Mouse (Mus musculus): ENCODE results near the gene Me3. TPM values are rescaled to one million over a fixed set of nuclear protein-coding genes. Genes with fewer than 3 reads are reported as not detected.

Me3 gene
- polyA plus RNA-seq (2012; ENCODE audit: insufficient read depth, insufficient read length, low replicate concordance, missing spikeins), result not detected in 2 replicates

- WGBS, result 3% methylated on average over 49 of the region's 49 CpGs
- Histone ChIP-seq H3K27ac (ENCODE audit: insufficient read depth, low read depth, low read length) (peak within 1 kb of the TSS; percentile 97), H3K4me1 (ENCODE audit: control insufficient read depth, insufficient read depth, low read length) (peaks cover 11% of the 10 kb centered on the region), H3K4me3 (ENCODE audit: insufficient read depth, low read depth, low read length) (peak within 1 kb of the TSS; percentile 67)
- 0 out of 2 replicates have a peak, but pooled peaks have one; percentile 28 for TF ChIP-seq POLR2A (IDR thresholded peaks at IDR 0.05; ENCODE audit: insufficient read depth, low read depth, low read length)
- no peak for TF ChIP-seq CTCF (IDR thresholded peaks at IDR 0.05; ENCODE audit: insufficient read depth, low read depth, low read length)
These were observed at the start of gene Me3 for GRCm38 (mm10) chr7:89632342-89633251. TSS of gene Me3 (plus strand) at chr7:89632392.

- no peak overlapping the region for H3K27ac ChIP-seq (ENCODE audit: insufficient read depth, low read depth, low read length)
- no peaks in the 10 kb centered on the region for H3K4me1 ChIP-seq (ENCODE audit: control insufficient read depth, insufficient read depth, low read length)
- H3K4me3 ChIP-seq (ENCODE audit: insufficient read depth, low read depth, low read length), result no peak overlapping the region
- WGBS, result 68% methylated on average over 5 of the region's 5 CpGs
- TF ChIP-seq POLR2A (IDR thresholded peaks at IDR 0.05; ENCODE audit: insufficient read depth, low read depth, low read length) (no peak), CTCF (IDR thresholded peaks at IDR 0.05; ENCODE audit: insufficient read depth, low read depth, low read length) (no peak)
These were observed 42.2 kb upstream of the Me3 start for GRCm38 (mm10) chr7:89590039-89590438.

- H3K4me3 ChIP-seq (ENCODE audit: insufficient read depth, low read depth, low read length), result no peak overlapping the region
- WGBS, result 78% methylated on average over 3 of the region's 3 CpGs
- no peaks in the 10 kb centered on the region for H3K4me1 ChIP-seq (ENCODE audit: control insufficient read depth, insufficient read depth, low read length)
- H3K27ac ChIP-seq (ENCODE audit: insufficient read depth, low read depth, low read length), result no peak overlapping the region
- TF ChIP-seq CTCF (IDR thresholded peaks at IDR 0.05; ENCODE audit: insufficient read depth, low read depth, low read length) (no peak), POLR2A (IDR thresholded peaks at IDR 0.05; ENCODE audit: insufficient read depth, low read depth, low read length) (no peak)
These were observed 41.5 kb upstream of the Me3 start for GRCm38 (mm10) chr7:89590542-89591251.

GRCm38 (mm10) chr7:89595813-89596212 is 36.4 kb upstream of the Me3 start:
- no peak overlapping the region for H3K4me3 ChIP-seq (ENCODE audit: insufficient read depth, low read depth, low read length)
- no peaks in the 10 kb centered on the region for H3K4me1 ChIP-seq (ENCODE audit: control insufficient read depth, insufficient read depth, low read length)
- TF ChIP-seq CTCF (IDR thresholded peaks at IDR 0.05; ENCODE audit: insufficient read depth, low read depth, low read length) (no peak), POLR2A (IDR thresholded peaks at IDR 0.05; ENCODE audit: insufficient read depth, low read depth, low read length) (no peak)
- no peak overlapping the region for H3K27ac ChIP-seq (ENCODE audit: insufficient read depth, low read depth, low read length)
- 89% methylated on average over 2 of the region's 2 CpGs for WGBS

DNA sequence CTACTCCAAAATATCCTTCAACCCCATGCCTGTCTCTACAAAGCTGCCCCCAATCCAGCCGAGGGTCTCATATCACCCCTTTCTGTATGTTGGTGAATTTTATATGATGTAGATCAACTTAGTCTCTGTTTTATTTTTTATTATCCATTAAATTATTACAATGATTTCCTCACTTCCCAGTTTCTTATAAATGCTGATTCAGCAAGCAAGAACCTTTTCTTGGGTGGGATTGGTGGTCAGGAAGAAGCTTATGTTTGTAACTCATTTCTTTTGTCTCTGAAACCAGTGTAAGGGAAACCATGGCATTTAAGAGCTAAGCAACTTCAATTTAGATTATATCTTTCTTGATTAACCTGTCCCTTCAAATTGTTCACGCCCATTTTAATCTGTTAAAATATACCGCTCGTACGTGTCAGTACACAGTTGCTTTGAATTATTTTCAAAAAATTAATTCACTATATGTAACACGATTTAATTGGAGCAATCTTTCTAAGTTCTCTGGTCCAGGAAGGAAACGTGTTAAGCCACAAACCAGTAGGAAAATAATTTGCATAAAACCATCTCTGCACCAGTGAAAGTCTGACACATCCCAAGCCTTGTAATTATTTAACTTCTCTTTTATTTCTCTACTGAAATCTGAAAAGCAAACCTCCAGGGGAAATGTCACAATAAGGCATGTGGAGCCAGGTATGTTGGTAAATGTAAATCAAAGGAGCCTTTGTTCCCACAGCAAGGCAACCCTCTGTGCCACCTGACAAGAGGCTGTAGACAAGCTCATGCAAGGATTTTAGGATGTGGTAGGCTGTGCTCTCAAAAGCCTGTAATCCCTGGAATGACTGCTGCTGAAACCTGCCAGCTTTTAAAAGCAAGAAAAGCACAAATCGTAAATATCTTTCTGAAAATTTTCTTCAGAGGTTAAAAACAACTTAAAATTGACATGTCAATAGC is 26.3 kb upstream of the Me3 start:
- Histone ChIP-seq H3K27ac (ENCODE audit: insufficient read depth, low read depth, low read length) (no peak overlapping the region), H3K4me1 (ENCODE audit: control insufficient read depth, insufficient read depth, low read length) (no peaks in the 10 kb centered on the region), H3K4me3 (ENCODE audit: insufficient read depth, low read depth, low read length) (no peak overlapping the region)
- TF ChIP-seq CTCF (IDR thresholded peaks at IDR 0.05; ENCODE audit: insufficient read depth, low read depth, low read length) (no peak), POLR2A (IDR thresholded peaks at IDR 0.05; ENCODE audit: insufficient read depth, low read depth, low read length) (no peak)
- 71% methylated on average over 8 of the region's 8 CpGs for WGBS

DNA sequence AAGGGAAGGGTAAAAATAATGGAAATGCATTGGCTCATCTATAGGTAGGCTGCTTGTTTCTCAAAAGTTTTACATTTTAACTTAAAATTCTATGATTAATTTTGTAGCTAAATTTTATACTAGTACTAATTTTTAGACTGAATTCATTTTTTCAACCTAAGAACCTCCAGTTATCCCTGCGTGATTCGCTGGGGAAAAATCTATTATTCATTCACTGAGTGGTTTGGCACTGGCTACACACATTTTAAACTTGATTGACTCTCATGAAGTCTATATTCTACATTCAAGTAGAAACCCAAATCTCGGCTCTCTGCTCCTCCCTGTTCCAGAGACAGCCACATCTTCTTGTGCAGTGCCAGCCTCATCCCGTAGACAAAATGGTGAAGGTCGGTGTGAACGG is 24.9 kb upstream of the Me3 start:
- TF ChIP-seq POLR2A (IDR thresholded peaks at IDR 0.05; ENCODE audit: insufficient read depth, low read depth, low read length) (no peak), CTCF (IDR thresholded peaks at IDR 0.05; ENCODE audit: insufficient read depth, low read depth, low read length) (no peak)
- WGBS, result 93% methylated on average over 6 of the region's 6 CpGs
- Histone ChIP-seq H3K27ac (ENCODE audit: insufficient read depth, low read depth, low read length) (no peak overlapping the region), H3K4me3 (ENCODE audit: insufficient read depth, low read depth, low read length) (no peak overlapping the region), H3K4me1 (ENCODE audit: control insufficient read depth, insufficient read depth, low read length) (no peaks in the 10 kb centered on the region)

- Histone ChIP-seq H3K4me3 (ENCODE audit: insufficient read depth, low read depth, low read length) (no peak overlapping the region), H3K4me1 (ENCODE audit: control insufficient read depth, insufficient read depth, low read length) (no peaks in the 10 kb centered on the region), H3K27ac (ENCODE audit: insufficient read depth, low read depth, low read length) (no peak overlapping the region)
- 62% methylated on average over 7 of the region's 7 CpGs for WGBS
- no peak for TF ChIP-seq CTCF (IDR thresholded peaks at IDR 0.05; ENCODE audit: insufficient read depth, low read depth, low read length)
- no peak for TF ChIP-seq POLR2A (IDR thresholded peaks at IDR 0.05; ENCODE audit: insufficient read depth, low read depth, low read length)
These were observed 21.0 kb upstream of the Me3 start for GRCm38 (mm10) chr7:89611236-89611635.

GRCm38 (mm10) chr7:89616235-89616634 is 16.0 kb upstream of the Me3 start:
- Histone ChIP-seq H3K4me3 (ENCODE audit: insufficient read depth, low read depth, low read length) (no peak overlapping the region), H3K27ac (ENCODE audit: insufficient read depth, low read depth, low read length) (no peak overlapping the region), H3K4me1 (ENCODE audit: control insufficient read depth, insufficient read depth, low read length) (no peaks in the 10 kb centered on the region)
- TF ChIP-seq CTCF (IDR thresholded peaks at IDR 0.05; ENCODE audit: insufficient read depth, low read depth, low read length) (no peak), POLR2A (IDR thresholded peaks at IDR 0.05; ENCODE audit: insufficient read depth, low read depth, low read length) (no peak)
- 96% methylated on average over 6 of the region's 6 CpGs for WGBS
